ENCODE assay signal across 35 mouse cellular contexts in genomic region chr19:8950190-8950589, GRCm38 (mm10).
"Had no signal": no experiment of that assay in that cellular context is flagged by ENCODE, and none has a peak within 500 bp of the region (broad histone marks: within the 10 kb centered on the region; RNA-seq: fewer than 3 reads in every experiment).

No protein-coding gene starts in this region.

- ATAC-seq: hindbrain, embryonic 16.5 days; hindbrain, postnatal 0 days; inflammation-experienced regulatory T-cells, adult 6 months; intestine, embryonic 15.5 days; intestine, embryonic 16.5 days; intestine, postnatal 0 days had no signal

- H3K27me3 ChIP-seq: heart, embryonic 12.5 days; heart, embryonic 13.5 days; heart, embryonic 15.5 days; hindbrain, embryonic 12.5 days; hindbrain, embryonic 15.5 days; intestine, embryonic 15.5 days; kidney, embryonic 15.5 days had no signal

- H3K27ac ChIP-seq: heart, embryonic 10.5 days; heart, embryonic 13.5 days; heart, embryonic 15.5 days; hindbrain, embryonic 10.5 days; hindbrain, embryonic 12.5 days; hindbrain, embryonic 14.5 days; hindbrain, embryonic 15.5 days; hindbrain, postnatal 0 days; intestine, embryonic 15.5 days; kidney, embryonic 15.5 days; kidney, postnatal 0 days; layer of hippocampus, adult 2 months; left cerebral cortex, adult 2 months had no signal

- H3K4me3 ChIP-seq: heart, embryonic 10.5 days; heart, embryonic 12.5 days; heart, embryonic 13.5 days; heart, embryonic 15.5 days; hindbrain, embryonic 10.5 days; hindbrain, embryonic 12.5 days; hindbrain, embryonic 15.5 days; intestine, embryonic 15.5 days; kidney, embryonic 15.5 days; layer of hippocampus, adult 2 months; left cerebral cortex, adult 2 months had no signal

- H3K4me2 ChIP-seq: heart, embryonic 11.5 days; heart, embryonic 12.5 days; heart, embryonic 13.5 days; heart, embryonic 15.5 days; hindbrain, embryonic 12.5 days; hindbrain, embryonic 14.5 days; hindbrain, embryonic 15.5 days; intestine, embryonic 15.5 days; kidney, embryonic 15.5 days had no signal

- H3K9me3 ChIP-seq: heart, embryonic 10.5 days; heart, embryonic 12.5 days; heart, embryonic 13.5 days; heart, embryonic 15.5 days; hindbrain, embryonic 10.5 days; hindbrain, embryonic 12.5 days; hindbrain, embryonic 15.5 days; intestine, embryonic 15.5 days; kidney, embryonic 15.5 days had no signal

- DNase-seq: heart, postnatal 10 days; heart, postnatal 14 days; heart, postnatal 36 days; heart, postnatal 4 days; kidney, adult 11 months; kidney, adult 18-20 months; kidney, adult 2 months; kidney, adult 8-10 months; kidney, adult 9 months; kidney, postnatal 10 days; kidney, postnatal 14 days; kidney, postnatal 25 days; kidney, postnatal 36 days; kidney, postnatal 4 days; layer of hippocampus, adult 9-11 months; layer of hippocampus, postnatal 36 days had no signal

- H3K9ac ChIP-seq: heart, embryonic 12.5 days; heart, embryonic 13.5 days; heart, embryonic 15.5 days; hindbrain, embryonic 12.5 days; hindbrain, embryonic 14.5 days; hindbrain, embryonic 15.5 days; intestine, embryonic 15.5 days; kidney, embryonic 15.5 days had no signal
